Comparison of ENCODE assay signal across 9 mouse cellular contexts in the genomic region with DNA sequence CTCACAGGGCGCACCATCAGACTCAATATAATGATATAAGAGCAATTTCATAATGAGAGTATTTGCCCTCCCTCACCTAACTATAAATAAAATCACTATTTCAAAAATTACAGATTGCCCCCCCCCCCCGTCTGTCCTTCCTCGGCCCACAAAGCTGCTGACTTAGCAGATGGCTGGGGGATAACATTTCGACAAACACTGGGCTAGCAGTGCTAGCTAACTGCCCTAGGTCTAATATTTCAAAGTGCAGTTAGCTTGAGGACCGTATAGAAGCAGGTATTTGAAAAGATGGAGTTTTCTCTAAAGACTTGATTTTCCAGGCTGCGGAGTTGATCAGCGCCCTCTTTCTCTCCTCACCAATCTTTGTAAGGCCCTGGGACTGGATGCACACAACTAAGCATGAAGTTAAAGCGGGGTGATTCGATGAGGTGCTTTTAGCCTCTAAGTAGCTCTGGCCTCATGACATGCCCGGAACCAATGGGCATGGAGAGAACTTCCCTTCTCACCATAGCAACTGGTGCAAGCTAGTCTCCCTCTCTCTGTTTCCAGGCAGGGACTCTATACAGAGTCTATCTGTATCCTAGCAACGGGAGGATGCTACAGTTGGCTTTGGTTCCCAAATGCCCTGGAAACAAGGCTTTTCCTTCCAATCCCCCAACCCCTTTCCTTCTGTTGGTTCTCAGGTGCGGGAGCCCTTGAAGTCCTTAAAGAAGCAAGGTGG.
DNase-seq lines count a peak whose midpoint lies in the region; ATAC-seq and TF ChIP-seq lines count a peak whose summit lies in the region.
"Had no signal": no experiment of that assay in that cellular context is flagged by ENCODE, and none has a peak within 500 bp of the region (broad histone marks: within the 10 kb centered on the region; RNA-seq: fewer than 3 reads in every experiment).

No protein-coding gene starts in this region.

- H3K9ac ChIP-seq in embryonic facial prominence, embryonic 14.5 days (ENCODE audit: low read depth, low read length), result no peak overlapping the region
- no peak overlapping the region for H3K9ac ChIP-seq in midbrain, embryonic 14.5 days (replicated peaks; ENCODE audit: low read length)
- no peak overlapping the region for H3K9ac ChIP-seq in heart, adult 2 months (ENCODE audit: low read depth, low read length)
- H3K9ac ChIP-seq: limb, embryonic 12.5 days had no signal

- H3K79me2 ChIP-seq in heart, adult 2 months (replicated peaks; ENCODE audit: control insufficient read depth, insufficient read depth, low read length), result no peaks in the 10 kb centered on the region

- TF ChIP-seq CTCF in layer of hippocampus, adult 2 months (conservative IDR thresholded peaks at IDR 0.05), result no peak
- no peak for TF ChIP-seq CTCF in heart, adult 2 months (IDR thresholded peaks at IDR 0.05)

- H3K9me3 ChIP-seq in embryonic facial prominence, embryonic 14.5 days (ENCODE audit: control insufficient read depth, low read length), result no peaks in the 10 kb centered on the region
- H3K9me3 ChIP-seq in midbrain, embryonic 14.5 days (ENCODE audit: control insufficient read depth, low read length), result no peaks in the 10 kb centered on the region
- H3K9me3 ChIP-seq: limb, embryonic 12.5 days had no signal

- intact Hi-C loops in heart, postnatal 10 days (cut with DNase I), result loop anchor here (1.0 to 5.0 kb wide), 4 partner anchors 142 to 387 kb away; a partner anchor contains a TSS
- intact Hi-C loops in heart, adult 2 months (cut with DNase I), result loop anchor here (1.0 to 5.0 kb wide), 3 partner anchors 157 to 387 kb away; a partner anchor contains a TSS

- TF ChIP-seq POLR2A in heart, adult 2 months (IDR thresholded peaks at IDR 0.05; ENCODE audit: insufficient read depth, low read depth, low read length), result no peak

- DNase-seq in MEL-GATA-1-ER (ENCODE audit: extremely low read depth, low read depth), result peak; percentile 50
- peak; percentile 51 for DNase-seq in embryonic facial prominence, embryonic 14.5 days (ENCODE audit: low spot score)
- peak; percentile 54 to 77 for DNase-seq in layer of hippocampus, adult 2 months (ENCODE audit: low spot score in 2 of 2)
- DNase-seq in midbrain, embryonic 14.5 days, result peak; percentile 85
- no peak for DNase-seq in heart, postnatal 10 days
- no peak for DNase-seq in heart, adult 2 months
- no peak for DNase-seq in urinary bladder, postnatal 10 days (ENCODE audit: low spot score)
- DNase-seq in thymus, postnatal 14 days, result no peak

- peaks cover 6% of the 10 kb centered on the region; the same call in 1 of the 2 replicates for H3K4me1 ChIP-seq in embryonic facial prominence, embryonic 14.5 days (ENCODE audit: control insufficient read depth, insufficient read depth, low read length)
- H3K4me1 ChIP-seq in midbrain, embryonic 14.5 days (ENCODE audit: control insufficient read depth, insufficient read depth, low read length), result peaks cover 19% of the 10 kb centered on the region; the same call in 1 of the 2 replicates
- H3K4me1 ChIP-seq in heart, adult 2 months (ENCODE audit: control insufficient read depth, insufficient read depth, low read length), result no peaks in the 10 kb centered on the region

- no peak for TF ChIP-seq EP300 in heart, adult 2 months (IDR thresholded peaks at IDR 0.05; ENCODE audit: insufficient read depth, low read depth, low read length)

- peak; percentile 75; the same call in 1 of the 2 replicates for ATAC-seq in embryonic facial prominence, embryonic 14.5 days (ENCODE audit: low read depth)
- ATAC-seq in midbrain, embryonic 14.5 days (ENCODE audit: low FRiP score, low TSS enrichment), result peak; percentile 85

- WGBS in embryonic facial prominence, embryonic 14.5 days, result 61% methylated on average over 12 of the region's 12 CpGs
- WGBS in midbrain, embryonic 14.5 days, result 34% methylated on average over 12 of the region's 12 CpGs
- 63% methylated on average over 12 of the region's 12 CpGs for WGBS in heart, adult 2 months

- H3K27ac ChIP-seq in embryonic facial prominence, embryonic 14.5 days (replicated peaks; ENCODE audit: low read depth, low read length), result no peak overlapping the region
- peak overlapping the region; percentile 85 for H3K27ac ChIP-seq in layer of hippocampus, adult 2 months
- H3K27ac ChIP-seq in midbrain, embryonic 14.5 days (replicated peaks; ENCODE audit: low read depth, low read length), result no peak overlapping the region
- H3K27ac ChIP-seq in heart, adult 2 months, result no peak overlapping the region
- H3K27ac ChIP-seq: limb, embryonic 12.5 days had no signal

- no peaks in the 10 kb centered on the region for H3K36me3 ChIP-seq in embryonic facial prominence, embryonic 14.5 days (ENCODE audit: control insufficient read depth, insufficient read depth, low read length)
- H3K36me3 ChIP-seq in midbrain, embryonic 14.5 days (ENCODE audit: control insufficient read depth, insufficient read depth, low read length), result no peaks in the 10 kb centered on the region
- H3K36me3 ChIP-seq in heart, adult 2 months (ENCODE audit: control insufficient read depth, insufficient read depth, low read length), result no peaks in the 10 kb centered on the region
- H3K36me3 ChIP-seq: limb, embryonic 12.5 days had no signal

- H3K4me2 ChIP-seq in embryonic facial prominence, embryonic 14.5 days (ENCODE audit: low read depth, low read length), result no peak overlapping the region
- 0 out of 2 replicates have a peak overlapping the region, but pooled peaks have one; percentile 11 for H3K4me2 ChIP-seq in midbrain, embryonic 14.5 days (ENCODE audit: low read length)
- H3K4me2 ChIP-seq: limb, embryonic 12.5 days had no signal

- H3K27me3 ChIP-seq in embryonic facial prominence, embryonic 14.5 days (replicated peaks; ENCODE audit: control insufficient read depth, insufficient read depth, low read length), result no peaks in the 10 kb centered on the region
- no peaks in the 10 kb centered on the region for H3K27me3 ChIP-seq in midbrain, embryonic 14.5 days (ENCODE audit: control insufficient read depth, insufficient read depth, low read length)
- H3K27me3 ChIP-seq in heart, adult 2 months (ENCODE audit: control insufficient read depth, insufficient read depth, low read length), result no peaks in the 10 kb centered on the region

- no peak overlapping the region for H3K4me3 ChIP-seq in embryonic facial prominence, embryonic 14.5 days (ENCODE audit: low read depth, low read length)
- H3K4me3 ChIP-seq in layer of hippocampus, adult 2 months, result peak overlapping the region; percentile 23; the same call in 1 of the 2 replicates
- no peak overlapping the region for H3K4me3 ChIP-seq in midbrain, embryonic 14.5 days (replicated peaks; ENCODE audit: low read depth, low read length)
- H3K4me3 ChIP-seq in heart, adult 2 months, result no peak overlapping the region
- H3K4me3 ChIP-seq: limb, embryonic 12.5 days had no signal

Comparison
In these comparisons a context has a peak if more than half of its experiments do, and no peak if none do; other contexts are left out.
1. DNase-seq: peak in MEL-GATA-1-ER (single experiment), embryonic facial prominence, embryonic 14.5 days (single experiment), layer of hippocampus, adult 2 months (2 of 2) and midbrain, embryonic 14.5 days (single experiment); none in heart, postnatal 10 days (0 of 2), heart, adult 2 months (0 of 2), urinary bladder, postnatal 10 days (single experiment) and thymus, postnatal 14 days (single experiment).